Mouse (Mus musculus) midbrain, embryonic 14.5 days (tissue): ENCODE measurements around the gene Grn. TPM values are rescaled to one million over a fixed set of nuclear protein-coding genes. Genes with fewer than 3 reads are reported as not detected.

Experiments
- ATAC-seq: fragments of 200-750 bp; cut with Nextera tagmentation; 2 replicates; pipeline ENCODE4 v1.8.0; 2017; ENCODE audit warnings: moderate number of reproducible peaks, moderate library complexity; ENCODE audit not compliant: low FRiP score, low TSS enrichment
- DNase-seq: peaks from one replicate; pipeline ENCODE4 v3.0.0-alpha.2; 2015
- H3K27ac ChIP-seq: fragments of 300-500 bp; sonication (generic); replicated peaks from 2 replicates; pipeline ENCODE4 v1.5.1; 2014; ENCODE audit warnings: mild to moderate bottlenecking, low read depth, low read length, moderate library complexity
- H3K27me3 ChIP-seq: fragments of 300-500 bp; sonication (generic); 2 replicates; pipeline ENCODE4 v1.6.1; 2014; ENCODE audit warnings: low read length, control low read depth, mixed read lengths; ENCODE audit not compliant: control insufficient read depth, insufficient read depth
- H3K36me3 ChIP-seq: fragments of 300-500 bp; sonication (generic); 2 replicates; pipeline ENCODE4 v1.6.1; 2014; ENCODE audit warnings: low read length, control low read depth; ENCODE audit not compliant: control insufficient read depth, insufficient read depth
- H3K4me1 ChIP-seq: fragments of 300-500 bp; sonication (generic); 2 replicates; pipeline ENCODE4 v1.6.1; 2014; ENCODE audit warnings: mild to moderate bottlenecking, antibody characterized with exemption, low read length, control low read depth; ENCODE audit not compliant: control insufficient read depth, insufficient read depth
- H3K4me2 ChIP-seq: fragments of 300-500 bp; sonication (generic); 2 replicates; pipeline ENCODE4 v1.6.1; 2014; ENCODE audit warnings: mild to moderate bottlenecking, low read length, moderate library complexity
- H3K4me3 ChIP-seq: fragments of 300-500 bp; sonication (generic); replicated peaks from 2 replicates; pipeline ENCODE4 v1.5.1; 2014; ENCODE audit warnings: low read depth, low read length
- H3K9ac ChIP-seq: fragments of 300-500 bp; sonication (generic); replicated peaks from 2 replicates; pipeline ENCODE4 v1.6.1; 2014; ENCODE audit warnings: mild to moderate bottlenecking, low read length, moderate library complexity
- H3K9me3 ChIP-seq: fragments of 300-500 bp; sonication (generic); 2 replicates; pipeline ENCODE4 v1.6.1; 2016; ENCODE audit warnings: low read length, control low read depth, mixed read lengths; ENCODE audit not compliant: control insufficient read depth
- WGBS: fragments of 180-500 bp; shearing (Covaris S2); extraction: QIAGEN DNeasy Blood & Tissue Kit; methylation state at CpG from one replicate; pipeline ENCODE4 v1.1.7; 2014; 5-methylcytosine and 5-hydroxymethylcytosine counted together
- polyA plus RNA-seq: library from polyadenylated mRNA; unstranded; fragments of >200 nt; fragmentation: Nextera tagmentation; extraction: Ambion mirVana; gene quantifications from 2 replicates; pipeline ENCODE4 v1.2.1, GENCODE M21; 2014

Grn gene
- polyA plus RNA-seq, 1 experiment from 2014 or later = 45.5 TPM

GRCm38 (mm10) chr11:102464901-102465300 lies 34.8 kb downstream of the Grn start:
- H3K27me3 ChIP-seq = no peaks in the 10 kb centered on the region
- H3K36me3 ChIP-seq = no peaks in the 10 kb centered on the region
- peaks cover 8% of the 10 kb centered on the region for H3K4me1 ChIP-seq
- H3K9me3 ChIP-seq = no peaks in the 10 kb centered on the region
- no peak overlapping the region for H3K9ac ChIP-seq
- DNase-seq (no peak), ATAC-seq (no peak)
- H3K4me3 ChIP-seq = no peak overlapping the region
- 94% methylated on average over 6 of the region's 6 CpGs for WGBS
- H3K4me2 ChIP-seq = no peak overlapping the region
- no peak overlapping the region for H3K27ac ChIP-seq

GRCm38 (mm10) chr11:102465713-102466436 lies 35.8 kb downstream of the Grn start:
- H3K4me3 ChIP-seq = no peak overlapping the region
- ATAC-seq = no peak

GRCm38 (mm10) chr11:102467041-102467631 lies 37.0 kb downstream of the Grn start:
- Histone ChIP-seq H3K27me3 (no peaks in the 10 kb centered on the region), H3K9me3 (no peaks in the 10 kb centered on the region), H3K4me1 (peaks cover 8% of the 10 kb centered on the region), H3K9ac (peak overlapping the region; percentile 52), H3K27ac (no peak overlapping the region; the same call in 1 of the 2 replicates), H3K4me2 (peak overlapping the region; percentile 73), H3K36me3 (no peaks in the 10 kb centered on the region), H3K4me3 (peak overlapping the region; percentile 39)
- peak; percentile 90 for DNase-seq
- under 1% methylated on average over 37 of the region's 37 CpGs for WGBS
- peak; percentile 85 for ATAC-seq

More at GRCm38 (mm10) chr11:102465713-102466436, 35.8 kb downstream of the Grn start:
- no peaks in the 10 kb centered on the region for H3K27me3 ChIP-seq
- no peak overlapping the region for H3K27ac ChIP-seq
- no peaks in the 10 kb centered on the region for H3K9me3 ChIP-seq
- no peaks in the 10 kb centered on the region for H3K36me3 ChIP-seq
- whole genome bisulfite sequencing = 8% methylated on average over 26 of the region's 26 CpGs
- H3K9ac ChIP-seq = no peak overlapping the region
- 0 out of 2 replicates have a peak overlapping the region, but pooled peaks have one; percentile 73 for H3K4me2 ChIP-seq
- peaks cover 8% of the 10 kb centered on the region for H3K4me1 ChIP-seq
- DNase-seq = peak; percentile 78

GRCm38 (mm10) chr11:102469648-102470357 lies 39.7 kb downstream of the Grn start, which contains the start of gene Itga2b:
Gene Itga2b, minus strand, starts transcription at chr11:102470122.
- DNase-seq (no peak), ATAC-seq (no peak)
- WGBS = 75% methylated on average over 11 of the region's 11 CpGs
- no peak within 1 kb of the TSS for H3K9ac ChIP-seq
- no peaks in the 10 kb centered on the region for H3K9me3 ChIP-seq
- no peak within 1 kb of the TSS for H3K4me3 ChIP-seq
- no peak within 1 kb of the TSS for H3K4me2 ChIP-seq
- H3K36me3 ChIP-seq = no peaks in the 10 kb centered on the region
- peaks cover 8% of the 10 kb centered on the region for H3K4me1 ChIP-seq
- H3K27ac ChIP-seq = no peak within 1 kb of the TSS
- no peaks in the 10 kb centered on the region for H3K27me3 ChIP-seq

- WGBS = 93% methylated on average over 3 of the region's 3 CpGs
- no peak for ATAC-seq
These were observed 44.9 kb downstream of the Grn start for GRCm38 (mm10) chr11:102475027-102475426.

GRCm38 (mm10) chr11:102478671-102479070 lies 48.6 kb downstream of the Grn start:
- no peaks in the 10 kb centered on the region for H3K9me3 ChIP-seq
- H3K4me3 ChIP-seq = no peak overlapping the region
- H3K36me3 ChIP-seq = peaks cover 62% of the 10 kb centered on the region
- DNase-seq (no peak), ATAC-seq (no peak)
- no peaks in the 10 kb centered on the region for H3K4me1 ChIP-seq
- H3K27me3 ChIP-seq = no peaks in the 10 kb centered on the region
- no peak overlapping the region for H3K27ac ChIP-seq
- no peak overlapping the region for H3K4me2 ChIP-seq
- 84% methylated on average over 3 of the region's 3 CpGs for WGBS
- H3K9ac ChIP-seq = no peak overlapping the region

More at GRCm38 (mm10) chr11:102475027-102475426, 44.9 kb downstream of the Grn start:
- Histone ChIP-seq H3K4me1 (no peaks in the 10 kb centered on the region), H3K4me3 (no peak overlapping the region), H3K4me2 (no peak overlapping the region), H3K27ac (no peak overlapping the region), H3K27me3 (no peaks in the 10 kb centered on the region), H3K9me3 (no peaks in the 10 kb centered on the region), H3K9ac (no peak overlapping the region), H3K36me3 (peaks cover 32% of the 10 kb centered on the region)
- no peak for DNase-seq

- ATAC-seq (no peak), DNase-seq (no peak)
- Histone ChIP-seq H3K4me1 (no peaks in the 10 kb centered on the region), H3K4me3 (no peak overlapping the region), H3K4me2 (no peak overlapping the region), H3K27ac (no peak overlapping the region), H3K9ac (no peak overlapping the region), H3K27me3 (no peaks in the 10 kb centered on the region), H3K9me3 (no peaks in the 10 kb centered on the region), H3K36me3 (peaks cover 65% of the 10 kb centered on the region)
- 97% methylated on average over 23 of the region's 23 CpGs for WGBS
These were observed 49.5 kb downstream of the Grn start for GRCm38 (mm10) chr11:102479581-102479980.

GRCm38 (mm10) chr11:102480111-102480510 lies 50.0 kb downstream of the Grn start:
- DNase-seq (no peak), ATAC-seq (no peak)
- Histone ChIP-seq H3K27ac (no peak overlapping the region), H3K36me3 (peaks cover 70% of the 10 kb centered on the region), H3K4me1 (no peaks in the 10 kb centered on the region), H3K27me3 (no peaks in the 10 kb centered on the region), H3K4me3 (no peak overlapping the region), H3K9ac (no peak overlapping the region), H3K9me3 (no peaks in the 10 kb centered on the region), H3K4me2 (no peak overlapping the region)
- 97% methylated on average over 15 of the region's 15 CpGs for WGBS
